In genomic region chr11:103887724-103888410, GRCm38 (mm10) we compare ENCODE assay signal across 14 mouse cellular contexts.
"Had no signal": no experiment of that assay in that cellular context is flagged by ENCODE, and none has a peak within 500 bp of the region (broad histone marks: within the 10 kb centered on the region; RNA-seq: fewer than 3 reads in every experiment).

No protein-coding gene starts in this region.

- DNase-seq: lung, adult 18-20 months; lung, embryonic 14.5 days; lung, postnatal 10 days; lung, postnatal 4 days; right cerebral cortex, postnatal 14 days; thymus, adult 18-20 months; thymus, postnatal 14 days; thymus, postnatal 36 days had no signal

- ATAC-seq: midbrain, embryonic 13.5 days; midbrain, embryonic 16.5 days had no signal

- H3K9me3 ChIP-seq: midbrain, embryonic 10.5 days; midbrain, embryonic 13.5 days; neural tube, embryonic 12.5 days; stomach, embryonic 15.5 days had no signal

- H3K27me3 ChIP-seq: midbrain, embryonic 13.5 days; neural tube, embryonic 12.5 days; stomach, embryonic 15.5 days had no signal

- H3K4me2 ChIP-seq: lung, embryonic 14.5 days; midbrain, embryonic 13.5 days; neural tube, embryonic 12.5 days; stomach, embryonic 15.5 days had no signal

- H3K4me3 ChIP-seq: midbrain, embryonic 10.5 days; midbrain, embryonic 13.5 days; neural tube, embryonic 12.5 days; stomach, embryonic 15.5 days had no signal

- H3K9ac ChIP-seq: lung, embryonic 14.5 days; midbrain, embryonic 13.5 days; neural tube, embryonic 12.5 days; stomach, embryonic 15.5 days had no signal

- H3K27ac ChIP-seq: midbrain, embryonic 10.5 days; midbrain, embryonic 13.5 days; neural tube, embryonic 12.5 days; stomach, embryonic 15.5 days; stomach, postnatal 0 days had no signal
